Mouse (Mus musculus) forebrain, embryonic 16.5 days (tissue): ENCODE results near the gene Mavs. TPM values are rescaled to one million over a fixed set of nuclear protein-coding genes. Genes with fewer than 3 reads are reported as not detected.
"Not testable (repeated sequence)": the region's sequence is repeated elsewhere in the genome, so short reads cannot be mapped to it uniquely, and the experiment has no call there.

Source experiments
- ATAC-seq: fragments of 200-750 bp; cut with Nextera tagmentation; 2 replicates; pipeline ENCODE4 v1.8.0; 2017; ENCODE audit warnings: mild to moderate bottlenecking, moderate library complexity
- H3K27ac ChIP-seq: fragments of 300-500 bp; sonication (generic); 2 replicates; pipeline ENCODE4 v1.5.1; 2014; ENCODE audit warnings: low read length, control low read depth
- H3K27me3 ChIP-seq: fragments of 300-500 bp; sonication (generic); replicated peaks from 2 replicates; pipeline ENCODE4 v1.6.1; 2014; ENCODE audit warnings: low read length; ENCODE audit not compliant: control insufficient read depth, insufficient read depth
- H3K36me3 ChIP-seq: fragments of 300-500 bp; sonication (generic); 2 replicates; pipeline ENCODE4 v1.6.1; 2014; ENCODE audit not compliant: control insufficient read depth, insufficient read depth
- H3K4me1 ChIP-seq: fragments of 300-500 bp; sonication (generic); replicated peaks from 2 replicates; pipeline ENCODE4 v1.6.1; 2014; ENCODE audit warnings: low read length; ENCODE audit not compliant: control insufficient read depth, insufficient read depth
- H3K4me2 ChIP-seq: fragments of 300-500 bp; sonication (generic); 2 replicates; pipeline ENCODE4 v1.6.1; 2014; ENCODE audit warnings: mild to moderate bottlenecking, low read length, control low read depth
- H3K4me3 ChIP-seq: fragments of 300-500 bp; sonication (generic); replicated peaks from 2 replicates; pipeline ENCODE4 v1.5.1; 2014; ENCODE audit warnings: mild to moderate bottlenecking, low read length, control low read depth
- H3K9ac ChIP-seq: fragments of 300-500 bp; sonication (generic); replicated peaks from 2 replicates; pipeline ENCODE4 v1.6.1; 2014; ENCODE audit warnings: low read depth, low read length, control low read depth
- H3K9me3 ChIP-seq: fragments of 300-500 bp; sonication (generic); 2 replicates; pipeline ENCODE4 v1.6.1; 2016; ENCODE audit warnings: low read length; ENCODE audit not compliant: control insufficient read depth
- WGBS: fragments of 180-500 bp; shearing (Covaris S2); extraction: QIAGEN DNeasy Blood & Tissue Kit; methylation state at CpG from one replicate; pipeline ENCODE4 v1.1.7; 2014; 5-methylcytosine and 5-hydroxymethylcytosine counted together
- polyA plus RNA-seq: library from polyadenylated mRNA; unstranded; fragments of >200 nt; fragmentation: Nextera tagmentation; extraction: Ambion mirVana; gene quantifications from 2 replicates; pipeline ENCODE4 v1.2.1, GENCODE M21; 2015

Mavs gene
- polyA plus RNA-seq, 1 experiment from 2014 or later, result 5.7 TPM

- H3K27ac ChIP-seq, result no peak overlapping the region
- no peaks in the 10 kb centered on the region for H3K27me3 ChIP-seq
- ATAC-seq, result no peak
- WGBS, result 88% methylated on average over 1 of the region's 1 CpGs
- H3K4me1 ChIP-seq, result no peaks in the 10 kb centered on the region
- H3K36me3 ChIP-seq, result no peaks in the 10 kb centered on the region
- no peak overlapping the region for H3K4me3 ChIP-seq
- no peaks in the 10 kb centered on the region for H3K9me3 ChIP-seq
- no peak overlapping the region for H3K9ac ChIP-seq
- no peak overlapping the region for H3K4me2 ChIP-seq
Measured at GRCm38 (mm10) chr2:131223569-131223968, 10.3 kb upstream of the Mavs start.

- Histone ChIP-seq H3K27ac (no peak overlapping the region), H3K9ac (no peak overlapping the region), H3K4me3 (no peak overlapping the region), H3K4me2 (no peak overlapping the region), H3K36me3 (no peaks in the 10 kb centered on the region), H3K9me3 (no peaks in the 10 kb centered on the region), H3K4me1 (no peaks in the 10 kb centered on the region), H3K27me3 (no peaks in the 10 kb centered on the region)
- WGBS, result 82% methylated on average over 6 of the region's 6 CpGs
- no peak for ATAC-seq
Measured at GRCm38 (mm10) chr2:131225178-131225577, 8.7 kb upstream of the Mavs start.

GRCm38 (mm10) chr2:131226669-131227068, 7.2 kb upstream of the Mavs start:
- H3K27me3 ChIP-seq, H3K27ac ChIP-seq, H3K4me3 ChIP-seq, H3K9me3 ChIP-seq, ATAC-seq, H3K9ac ChIP-seq, H3K4me2 ChIP-seq, H3K4me1 ChIP-seq, H3K36me3 ChIP-seq: not testable (repeated sequence)
- 84% methylated on average over 2 of the region's 2 CpGs for WGBS

GRCm38 (mm10) chr2:131227243-131227642, 6.6 kb upstream of the Mavs start:
- Histone ChIP-seq H3K27me3 (no peaks in the 10 kb centered on the region), H3K9ac (no peak overlapping the region), H3K4me1 (no peaks in the 10 kb centered on the region), H3K9me3 (no peaks in the 10 kb centered on the region), H3K4me3 (no peak overlapping the region), H3K36me3 (no peaks in the 10 kb centered on the region), H3K4me2 (no peak overlapping the region), H3K27ac (no peak overlapping the region)
- 87% methylated on average over 3 of the region's 3 CpGs for WGBS
- no peak for ATAC-seq

GRCm38 (mm10) chr2:131232558-131232957, 1.3 kb upstream of the Mavs start:
- no peaks in the 10 kb centered on the region for H3K27me3 ChIP-seq
- H3K4me3 ChIP-seq, result no peak overlapping the region
- no peaks in the 10 kb centered on the region for H3K36me3 ChIP-seq
- H3K9ac ChIP-seq, result no peak overlapping the region
- WGBS, result 89% methylated on average over 2 of the region's 2 CpGs
- H3K9me3 ChIP-seq, result no peaks in the 10 kb centered on the region
- no peak overlapping the region for H3K4me2 ChIP-seq
- H3K4me1 ChIP-seq, result peaks cover 14% of the 10 kb centered on the region
- H3K27ac ChIP-seq, result no peak overlapping the region
- ATAC-seq, result no peak

GRCm38 (mm10) chr2:131234127-131234650, 326 bp downstream of the Mavs start:
- H3K4me3 ChIP-seq, result peak overlapping the region; percentile 52
- no peaks in the 10 kb centered on the region for H3K27me3 ChIP-seq
- peak overlapping the region; percentile 90 for H3K4me2 ChIP-seq
- H3K27ac ChIP-seq, result no peak overlapping the region
- peak; percentile 26; the same call in 1 of the 2 replicates for ATAC-seq
- H3K4me1 ChIP-seq, result peaks cover 14% of the 10 kb centered on the region
- H3K9ac ChIP-seq, result peak overlapping the region; percentile 54
- 10% methylated on average over 28 of the region's 28 CpGs for WGBS
- no peaks in the 10 kb centered on the region for H3K36me3 ChIP-seq
- no peaks in the 10 kb centered on the region for H3K9me3 ChIP-seq

GRCm38 (mm10) chr2:131234970-131235635, 1.2 kb downstream of the Mavs start:
- Histone ChIP-seq H3K9ac (no peak overlapping the region), H3K4me2 (peak overlapping the region; percentile 90), H3K36me3 (no peaks in the 10 kb centered on the region; the same call in 1 of the 2 replicates), H3K27me3 (no peaks in the 10 kb centered on the region), H3K4me3 (no peak overlapping the region), H3K9me3 (no peaks in the 10 kb centered on the region), H3K4me1 (peaks cover 14% of the 10 kb centered on the region), H3K27ac (no peak overlapping the region)
- no peak for ATAC-seq
- WGBS, result 85% methylated on average over 7 of the region's 7 CpGs

GRCm38 (mm10) chr2:131242180-131242579, 8.3 kb downstream of the Mavs start:
- no peaks in the 10 kb centered on the region for H3K9me3 ChIP-seq
- no peaks in the 10 kb centered on the region for H3K27me3 ChIP-seq
- no peak overlapping the region for H3K9ac ChIP-seq
- no peaks in the 10 kb centered on the region for H3K4me1 ChIP-seq
- ATAC-seq, result no peak
- H3K4me3 ChIP-seq, result no peak overlapping the region
- no peaks in the 10 kb centered on the region; the same call in 1 of the 2 replicates for H3K36me3 ChIP-seq
- no peak overlapping the region for H3K4me2 ChIP-seq
- no peak overlapping the region for H3K27ac ChIP-seq

- no peak overlapping the region for H3K27ac ChIP-seq
- no peak overlapping the region for H3K4me2 ChIP-seq
- H3K9me3 ChIP-seq, result no peaks in the 10 kb centered on the region
- no peaks in the 10 kb centered on the region for H3K4me1 ChIP-seq
- no peaks in the 10 kb centered on the region; the same call in 1 of the 2 replicates for H3K36me3 ChIP-seq
- 90% methylated on average over 7 of the region's 7 CpGs for WGBS
- no peak overlapping the region for H3K9ac ChIP-seq
- no peaks in the 10 kb centered on the region for H3K27me3 ChIP-seq
- no peak overlapping the region for H3K4me3 ChIP-seq
- no peak for ATAC-seq
Measured at GRCm38 (mm10) chr2:131242929-131243328, 9.1 kb downstream of the Mavs start.
